Mouse (Mus musculus) cortical plate, adult 2 months (tissue): ENCODE measurements around the gene Aes.

Experiments
- CTCF ChIP-seq: fragments of 200-500 bp; IDR thresholded peaks from 2 replicates; pipeline ENCODE4 v1.5.1; 2011; ENCODE audit warnings: mild to moderate bottlenecking, control low read depth, low read length; ENCODE audit not compliant: insufficient read depth; ENCODE audit errors: extremely low read depth
- POLR2A ChIP-seq: fragments of 200-500 bp; IDR thresholded peaks from 2 replicates; pipeline ENCODE4 v1.6.1; 2011; ENCODE audit warnings: mild to moderate bottlenecking, low read length, control low read depth; ENCODE audit not compliant: insufficient read depth; ENCODE audit errors: extremely low read depth

- TF ChIP-seq CTCF: no peak
- TF ChIP-seq POLR2A: no peak
Measured at GRCm38 (mm10) chr10:81595599-81595998, 36.3 kb downstream of the Aes start.
